Mouse (Mus musculus): Measurements from ENCODE around the gene Tacr2.

- no peak for TF ChIP-seq CTCF (IDR thresholded peaks at IDR 0.05; ENCODE audit: extremely low read depth, insufficient read length, insufficient replicate concordance, low read depth, low read length)
- no peak for TF ChIP-seq POLR2A (IDR thresholded peaks at IDR 0.05; ENCODE audit: low read depth, low read length)
Measured at GRCm38 (mm10) chr10:62224231-62224630, 28.0 kb upstream of the Tacr2 start.

Data from small intestine, adult 2 months (tissue).